Comparison of ENCODE assay signal across 25 mouse cellular contexts in the genomic region with DNA sequence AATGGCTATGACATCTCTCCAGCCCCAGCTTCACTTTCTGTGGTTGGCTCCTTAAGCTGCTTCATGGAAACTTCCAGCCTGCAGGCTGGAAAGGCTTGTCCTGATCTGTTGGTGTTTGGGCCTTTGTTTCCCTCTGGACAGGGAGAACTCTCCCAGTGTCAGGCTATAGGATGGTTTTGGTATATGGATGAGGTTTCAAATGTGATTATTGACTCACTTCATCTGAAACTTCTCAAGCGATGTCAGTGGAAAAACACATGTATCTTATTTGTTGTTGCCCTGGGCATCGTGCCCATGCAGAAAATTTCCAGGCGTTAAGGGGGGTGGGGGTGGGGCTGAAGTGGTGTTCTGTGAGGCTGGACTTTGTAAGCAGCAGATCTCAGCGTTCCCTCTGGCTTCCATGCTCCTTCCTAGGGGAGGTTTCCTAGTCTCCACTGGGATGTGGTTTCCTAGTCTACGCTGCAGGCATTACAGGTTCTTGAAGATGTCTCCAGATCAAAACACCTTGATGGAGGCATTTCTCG.
A peak's percentile ranks its signal among the peaks of the same experiment; 100 is the strongest.
DNase-seq lines count a peak whose midpoint lies in the region; ATAC-seq and TF ChIP-seq lines count a peak whose summit lies in the region.
"Had no signal": no experiment of that assay in that cellular context is flagged by ENCODE, and none has a peak within 500 bp of the region (broad histone marks: within the 10 kb centered on the region; RNA-seq: fewer than 3 reads in every experiment).

No protein-coding gene starts in this region.

- H3K4me3 ChIP-seq in heart, embryonic 10.5 days: no peak overlapping the region
- no peak overlapping the region for H3K4me3 ChIP-seq in limb, embryonic 13.5 days
- H3K4me3 ChIP-seq in limb, embryonic 10.5 days: no peak overlapping the region
- H3K4me3 ChIP-seq in embryonic facial prominence, embryonic 15.5 days (replicated peaks): no peak overlapping the region
- H3K4me3 ChIP-seq in midbrain, postnatal 0 days (ENCODE audit: low read depth, low read length): no peak overlapping the region
- H3K4me3 ChIP-seq: heart, adult 2 months; heart, embryonic 15.5 days; hindbrain, embryonic 15.5 days; intestine, embryonic 15.5 days; liver, embryonic 12.5 days; neural tube, embryonic 15.5 days; stomach, embryonic 15.5 days had no signal

- H3K9ac ChIP-seq in limb, embryonic 13.5 days: no peak overlapping the region
- no peak overlapping the region for H3K9ac ChIP-seq in embryonic facial prominence, embryonic 15.5 days
- H3K9ac ChIP-seq in midbrain, postnatal 0 days (replicated peaks; ENCODE audit: low read length, poor library complexity, severe bottlenecking): no peak overlapping the region
- H3K9ac ChIP-seq: forebrain, postnatal 0 days; heart, embryonic 15.5 days; hindbrain, embryonic 15.5 days; intestine, embryonic 15.5 days; liver, embryonic 12.5 days; neural tube, embryonic 15.5 days; stomach, embryonic 15.5 days had no signal

- H3K4me2 ChIP-seq in limb, embryonic 13.5 days (replicated peaks): no peak overlapping the region
- H3K4me2 ChIP-seq in embryonic facial prominence, embryonic 15.5 days (replicated peaks): no peak overlapping the region
- no peak overlapping the region for H3K4me2 ChIP-seq in midbrain, postnatal 0 days (ENCODE audit: low read depth, low read length, poor library complexity, severe bottlenecking)
- H3K4me2 ChIP-seq: heart, embryonic 15.5 days; hindbrain, embryonic 15.5 days; intestine, embryonic 15.5 days; liver, embryonic 12.5 days; midbrain, embryonic 11.5 days; neural tube, embryonic 15.5 days; stomach, embryonic 15.5 days had no signal

- DNase-seq in heart, postnatal 4 days: peak; percentile 23
- no peak for DNase-seq in heart, embryonic 10.5 days (ENCODE audit: low spot score)
- no peak for DNase-seq in limb, embryonic 10.5 days (ENCODE audit: low spot score)
- DNase-seq in embryo, embryonic 9.5 days (ENCODE audit: extremely low spot score): no peak
- no peak for DNase-seq in midbrain, postnatal 0 days (ENCODE audit: low spot score)
- DNase-seq: cerebellum, adult 2 months; cerebellum, postnatal 25 days; forebrain, postnatal 0 days; gastrocnemius, postnatal 36 days; heart, adult 2 months; lung, adult 18-20 months; lung, postnatal 10 days; right cerebral cortex, adult 18-20 months; right cerebral cortex, postnatal 4 days; thymus, adult 18-20 months; thymus, postnatal 36 days had no signal

- TF ChIP-seq CTCF in midbrain, postnatal 0 days (IDR thresholded peaks at IDR 0.05): no peak

- H3K4me1 ChIP-seq in heart, embryonic 10.5 days: no peaks in the 10 kb centered on the region
- peaks cover 13% of the 10 kb centered on the region for H3K4me1 ChIP-seq in limb, embryonic 13.5 days
- no peaks in the 10 kb centered on the region for H3K4me1 ChIP-seq in limb, embryonic 10.5 days
- peaks cover 12% of the 10 kb centered on the region for H3K4me1 ChIP-seq in embryonic facial prominence, embryonic 15.5 days
- H3K4me1 ChIP-seq in midbrain, postnatal 0 days (ENCODE audit: insufficient read depth, low read length): no peaks in the 10 kb centered on the region
- H3K4me1 ChIP-seq: heart, embryonic 15.5 days; hindbrain, embryonic 15.5 days; intestine, embryonic 15.5 days; liver, embryonic 12.5 days; neural tube, embryonic 15.5 days; stomach, embryonic 15.5 days had no signal

- H3K27me3 ChIP-seq in heart, embryonic 10.5 days (ENCODE audit: insufficient read depth, poor library complexity, severe bottlenecking): no peaks in the 10 kb centered on the region
- H3K27me3 ChIP-seq in limb, embryonic 13.5 days: no peaks in the 10 kb centered on the region
- H3K27me3 ChIP-seq in limb, embryonic 10.5 days (ENCODE audit: low read depth, poor library complexity, severe bottlenecking): no peaks in the 10 kb centered on the region
- no peaks in the 10 kb centered on the region for H3K27me3 ChIP-seq in embryonic facial prominence, embryonic 15.5 days
- H3K27me3 ChIP-seq in midbrain, postnatal 0 days (ENCODE audit: insufficient read depth, low read length): no peaks in the 10 kb centered on the region
- H3K27me3 ChIP-seq: heart, embryonic 15.5 days; hindbrain, embryonic 15.5 days; intestine, embryonic 15.5 days; liver, embryonic 12.5 days; neural tube, embryonic 15.5 days; stomach, embryonic 15.5 days had no signal

- H3K27ac ChIP-seq in heart, embryonic 10.5 days: no peak overlapping the region
- peak overlapping the region; percentile 61; the same call in 1 of the 2 replicates for H3K27ac ChIP-seq in limb, embryonic 13.5 days
- H3K27ac ChIP-seq in limb, embryonic 10.5 days: no peak overlapping the region
- H3K27ac ChIP-seq in embryonic facial prominence, embryonic 15.5 days (replicated peaks): peak overlapping the region; percentile 84
- H3K27ac ChIP-seq in midbrain, postnatal 0 days (ENCODE audit: low read depth, low read length): no peak overlapping the region
- H3K27ac ChIP-seq: heart, adult 2 months; heart, embryonic 15.5 days; hindbrain, embryonic 15.5 days; intestine, embryonic 15.5 days; liver, embryonic 12.5 days; neural tube, embryonic 15.5 days; stomach, embryonic 15.5 days had no signal

- ATAC-seq in limb, embryonic 13.5 days (ENCODE audit: low FRiP score, low read depth): no peak
- ATAC-seq in embryonic facial prominence, embryonic 15.5 days (ENCODE audit: insufficient number of reproducible peaks, low FRiP score, low TSS enrichment, low read depth): peak; percentile 55; the same call in 1 of the 2 replicates
- no peak for ATAC-seq in midbrain, postnatal 0 days (ENCODE audit: low FRiP score)
- ATAC-seq: forebrain, postnatal 0 days; intestine, embryonic 15.5 days; liver, embryonic 12.5 days had no signal

- no peaks in the 10 kb centered on the region for H3K9me3 ChIP-seq in heart, embryonic 10.5 days
- H3K9me3 ChIP-seq in limb, embryonic 13.5 days: peaks cover 9% of the 10 kb centered on the region
- no peaks in the 10 kb centered on the region for H3K9me3 ChIP-seq in limb, embryonic 10.5 days (replicated peaks)
- H3K9me3 ChIP-seq in embryonic facial prominence, embryonic 15.5 days (replicated peaks): no peaks in the 10 kb centered on the region
- H3K9me3 ChIP-seq in midbrain, postnatal 0 days (ENCODE audit: low read length): no peaks in the 10 kb centered on the region
- H3K9me3 ChIP-seq: heart, embryonic 15.5 days; hindbrain, embryonic 15.5 days; intestine, embryonic 15.5 days; liver, embryonic 12.5 days; neural tube, embryonic 15.5 days; stomach, embryonic 15.5 days had no signal

- H3K36me3 ChIP-seq in heart, embryonic 10.5 days: peaks cover 78% of the 10 kb centered on the region
- H3K36me3 ChIP-seq in limb, embryonic 13.5 days: peaks cover 88% of the 10 kb centered on the region
- H3K36me3 ChIP-seq in limb, embryonic 10.5 days: peaks cover 16% of the 10 kb centered on the region
- H3K36me3 ChIP-seq in embryonic facial prominence, embryonic 15.5 days: peaks cover 58% of the 10 kb centered on the region
- H3K36me3 ChIP-seq in midbrain, postnatal 0 days (ENCODE audit: insufficient read depth, low read length): no peaks in the 10 kb centered on the region
- H3K36me3 ChIP-seq: hindbrain, embryonic 15.5 days; liver, embryonic 12.5 days had no signal

- 84% methylated on average over 6 of the region's 6 CpGs for WGBS in heart, embryonic 10.5 days
- 56% methylated on average over 6 of the region's 6 CpGs for WGBS in limb, embryonic 13.5 days
- WGBS in limb, embryonic 10.5 days: 85% methylated on average over 6 of the region's 6 CpGs
- 32% methylated on average over 6 of the region's 6 CpGs for WGBS in embryonic facial prominence, embryonic 15.5 days
- WGBS in midbrain, postnatal 0 days: 81% methylated on average over 6 of the region's 6 CpGs

Comparison
In these comparisons a context has a peak if more than half of its experiments do, and no peak if none do; other contexts are left out.
1. H3K27ac ChIP-seq: peak in limb, embryonic 13.5 days (single experiment) and embryonic facial prominence, embryonic 15.5 days (single experiment); none in heart, embryonic 10.5 days (single experiment), limb, embryonic 10.5 days (single experiment) and midbrain, postnatal 0 days (single experiment).